Mouse (Mus musculus): ENCODE data around the gene Ankrd11. TPM values are rescaled to one million over a fixed set of nuclear protein-coding genes. Genes with fewer than 3 reads are reported as not detected.

The Ankrd11 gene
- polyA plus RNA-seq, 1 experiment from 2014 or later = 46.2 TPM

DNA sequence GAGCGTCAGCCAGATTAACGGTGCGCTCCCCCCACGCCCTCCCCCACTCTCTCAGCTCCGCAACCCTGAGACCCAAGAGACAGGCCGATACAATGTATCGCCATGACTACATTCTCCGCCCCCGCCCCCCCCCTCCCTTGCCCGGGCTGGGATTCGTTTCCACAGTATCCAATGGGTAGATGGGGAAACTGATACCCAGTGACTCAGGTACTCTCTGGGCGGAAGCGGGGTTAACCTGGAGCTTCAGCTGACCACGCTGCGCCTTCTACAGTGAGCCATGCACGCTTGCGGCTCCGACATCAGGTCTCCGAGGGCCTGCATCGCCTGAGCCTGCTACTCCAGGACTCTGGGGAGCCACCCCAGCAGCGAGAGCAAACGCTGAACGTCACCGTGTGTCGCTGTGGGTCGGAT lies 177.4 kb downstream of the Ankrd11 start:
- Histone ChIP-seq H3K4me3 (replicated peaks; ENCODE audit: low read depth, low read length) (peak overlapping the region; percentile 23), H3K9ac (replicated peaks; ENCODE audit: low read length) (no peak overlapping the region), H3K4me2 (ENCODE audit: low read length) (peak overlapping the region; percentile 46), H3K4me1 (ENCODE audit: control insufficient read depth, insufficient read depth, low read length) (no peaks in the 10 kb centered on the region), H3K36me3 (ENCODE audit: control insufficient read depth, insufficient read depth, low read length) (no peaks in the 10 kb centered on the region), H3K27me3 (ENCODE audit: control insufficient read depth, insufficient read depth, low read length) (no peaks in the 10 kb centered on the region), H3K27ac (replicated peaks; ENCODE audit: low read depth, low read length) (no peak overlapping the region), H3K9me3 (ENCODE audit: control insufficient read depth, low read length) (peaks cover 12% of the 10 kb centered on the region; the same call in 1 of the 2 replicates)
- peak; percentile 34 for DNase-seq
- ATAC-seq (ENCODE audit: low FRiP score, low TSS enrichment) = no peak
- 50% methylated on average over 26 of the region's 26 CpGs for WGBS

DNA sequence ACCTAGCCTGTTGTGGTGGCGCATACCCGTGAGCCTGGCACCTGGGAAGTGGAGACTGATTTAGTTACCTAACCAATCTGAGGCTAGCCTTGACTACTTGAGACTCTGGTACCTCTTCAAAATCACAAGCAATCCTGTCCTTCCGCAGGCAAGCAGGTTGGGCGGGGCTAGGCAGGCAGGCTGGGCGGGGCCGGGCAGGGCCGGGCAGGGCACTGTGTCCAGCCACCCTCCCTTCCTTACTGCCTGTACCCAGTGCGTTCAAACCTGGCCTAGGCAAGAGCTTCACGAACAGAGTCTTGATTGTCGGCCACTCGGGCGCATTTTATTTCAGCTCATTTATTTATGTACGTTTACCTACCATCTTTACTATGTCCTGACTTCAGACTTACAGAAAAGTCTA lies 182.2 kb downstream of the Ankrd11 start:
- no peak for ATAC-seq (ENCODE audit: low FRiP score, low TSS enrichment)
- 65% methylated on average over 13 of the region's 13 CpGs for WGBS
- DNase-seq = no peak
- Histone ChIP-seq H3K27me3 (ENCODE audit: control insufficient read depth, insufficient read depth, low read length) (no peaks in the 10 kb centered on the region), H3K9me3 (ENCODE audit: control insufficient read depth, low read length) (peaks cover 9% of the 10 kb centered on the region; the same call in 1 of the 2 replicates), H3K4me1 (ENCODE audit: control insufficient read depth, insufficient read depth, low read length) (no peaks in the 10 kb centered on the region), H3K4me3 (replicated peaks; ENCODE audit: low read depth, low read length) (no peak overlapping the region), H3K4me2 (ENCODE audit: low read length) (no peak overlapping the region), H3K27ac (replicated peaks; ENCODE audit: low read depth, low read length) (no peak overlapping the region), H3K9ac (replicated peaks; ENCODE audit: low read length) (no peak overlapping the region), H3K36me3 (ENCODE audit: control insufficient read depth, insufficient read depth, low read length) (no peaks in the 10 kb centered on the region)

DNA sequence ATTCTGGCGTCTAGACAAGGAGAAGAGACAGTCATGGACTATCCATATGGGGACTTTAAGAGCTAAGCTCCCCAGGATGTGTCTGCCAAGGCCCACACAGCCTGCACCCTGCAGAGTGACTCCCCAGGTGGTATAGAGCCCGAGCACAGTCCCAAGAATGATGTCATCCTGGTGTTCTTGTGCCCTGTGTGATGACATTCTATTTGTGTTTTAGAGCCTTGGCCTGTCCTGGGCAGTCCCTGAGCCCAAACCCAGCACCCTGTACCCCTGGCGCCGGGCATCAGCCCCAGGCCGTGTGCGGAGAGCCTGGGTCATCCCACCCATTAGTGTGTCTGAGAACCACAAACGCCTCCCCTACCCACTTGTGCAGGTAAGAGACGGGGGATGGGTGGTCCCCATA lies 185.8 kb downstream of the Ankrd11 start:
- DNase-seq = no peak
- Histone ChIP-seq H3K36me3 (ENCODE audit: control insufficient read depth, insufficient read depth, low read length) (no peaks in the 10 kb centered on the region), H3K27me3 (ENCODE audit: control insufficient read depth, insufficient read depth, low read length) (no peaks in the 10 kb centered on the region), H3K9me3 (ENCODE audit: control insufficient read depth, low read length) (no peaks in the 10 kb centered on the region), H3K4me3 (replicated peaks; ENCODE audit: low read depth, low read length) (no peak overlapping the region), H3K4me2 (ENCODE audit: low read length) (no peak overlapping the region), H3K4me1 (ENCODE audit: control insufficient read depth, insufficient read depth, low read length) (peaks cover 8% of the 10 kb centered on the region), H3K9ac (replicated peaks; ENCODE audit: low read length) (no peak overlapping the region), H3K27ac (replicated peaks; ENCODE audit: low read depth, low read length) (no peak overlapping the region)
- 83% methylated on average over 8 of the region's 8 CpGs for WGBS
- no peak for ATAC-seq (ENCODE audit: low FRiP score, low TSS enrichment)

DNA sequence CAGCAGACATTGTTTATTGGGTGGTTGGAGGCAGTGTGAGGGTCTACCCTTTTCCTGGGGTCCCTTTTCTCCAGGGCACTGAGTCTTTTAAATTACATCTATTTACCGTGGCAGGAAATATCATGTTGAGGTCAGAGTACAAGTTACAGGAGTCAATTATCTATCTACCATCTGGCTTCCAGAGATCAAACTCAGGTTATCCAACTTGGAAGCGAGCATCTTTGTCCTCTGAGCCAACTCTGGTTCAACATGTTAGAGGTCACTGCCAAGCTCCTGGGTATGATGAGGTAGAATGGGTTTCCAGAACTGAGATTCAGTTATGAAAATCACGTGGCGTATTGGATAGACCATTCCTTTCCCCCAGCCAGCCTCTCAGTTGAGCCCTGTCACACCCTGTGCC lies 187.0 kb downstream of the Ankrd11 start:
- Histone ChIP-seq H3K9me3 (ENCODE audit: control insufficient read depth, low read length) (no peaks in the 10 kb centered on the region), H3K9ac (replicated peaks; ENCODE audit: low read length) (no peak overlapping the region), H3K4me2 (ENCODE audit: low read length) (no peak overlapping the region), H3K36me3 (ENCODE audit: control insufficient read depth, insufficient read depth, low read length) (no peaks in the 10 kb centered on the region), H3K4me1 (ENCODE audit: control insufficient read depth, insufficient read depth, low read length) (peaks cover 8% of the 10 kb centered on the region), H3K27ac (replicated peaks; ENCODE audit: low read depth, low read length) (no peak overlapping the region), H3K27me3 (ENCODE audit: control insufficient read depth, insufficient read depth, low read length) (no peaks in the 10 kb centered on the region), H3K4me3 (replicated peaks; ENCODE audit: low read depth, low read length) (no peak overlapping the region)
- ATAC-seq (ENCODE audit: low FRiP score, low TSS enrichment) = no peak
- DNase-seq = no peak
- 92% methylated on average over 4 of the region's 4 CpGs for WGBS

DNA sequence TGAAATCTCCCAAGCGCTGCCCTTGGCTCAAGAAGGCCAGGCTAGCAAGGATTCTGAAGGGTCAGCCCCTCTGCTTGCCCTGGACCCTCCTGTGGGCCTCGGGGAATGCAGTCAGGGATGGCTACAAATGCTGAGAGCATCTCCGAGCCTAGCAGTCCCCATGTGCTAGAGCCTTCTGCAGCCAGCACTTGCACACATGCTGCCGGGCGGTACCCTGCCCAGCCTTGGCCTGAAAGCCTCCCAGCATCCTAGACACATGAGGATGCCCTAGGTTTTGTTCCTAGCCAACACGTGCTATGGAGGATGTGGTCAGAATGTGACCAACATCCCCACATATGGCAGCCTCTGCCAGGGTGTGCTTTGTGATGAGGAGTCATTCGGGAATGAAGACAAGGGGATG lies 187.7 kb downstream of the Ankrd11 start:
- ATAC-seq (ENCODE audit: low FRiP score, low TSS enrichment) (no peak), DNase-seq (no peak)
- peaks cover 8% of the 10 kb centered on the region for H3K4me1 ChIP-seq (ENCODE audit: control insufficient read depth, insufficient read depth, low read length)
- no peaks in the 10 kb centered on the region for H3K27me3 ChIP-seq (ENCODE audit: control insufficient read depth, insufficient read depth, low read length)
- no peak overlapping the region for H3K4me2 ChIP-seq (ENCODE audit: low read length)
- H3K9me3 ChIP-seq (ENCODE audit: control insufficient read depth, low read length) = no peaks in the 10 kb centered on the region
- H3K36me3 ChIP-seq (ENCODE audit: control insufficient read depth, insufficient read depth, low read length) = no peaks in the 10 kb centered on the region
- no peak overlapping the region for H3K27ac ChIP-seq (replicated peaks; ENCODE audit: low read depth, low read length)
- no peak overlapping the region for H3K9ac ChIP-seq (replicated peaks; ENCODE audit: low read length)
- WGBS = 79% methylated on average over 7 of the region's 7 CpGs
- no peak overlapping the region for H3K4me3 ChIP-seq (replicated peaks; ENCODE audit: low read depth, low read length)

DNA sequence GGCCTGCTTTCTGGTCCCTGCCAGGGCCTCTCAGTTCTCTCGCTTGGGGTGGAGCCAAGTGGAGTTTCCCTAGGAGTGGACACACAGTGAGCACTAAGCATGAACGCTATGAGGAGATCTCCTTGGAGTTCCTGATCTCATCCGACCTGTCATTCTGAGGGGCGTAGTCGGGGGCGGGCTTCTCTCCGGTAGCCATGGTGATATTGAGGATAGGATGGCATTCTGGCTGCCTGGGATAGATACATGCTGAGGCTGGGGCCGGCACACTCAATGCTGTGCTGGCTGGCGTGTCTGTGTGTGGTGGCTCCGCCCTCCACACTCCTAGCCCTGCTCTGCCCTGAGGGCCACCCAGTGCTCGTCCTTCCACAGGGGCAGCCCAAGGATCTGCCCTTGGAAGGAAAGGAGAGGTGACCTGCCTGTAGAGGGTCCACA lies 188.7 kb downstream of the Ankrd11 start:
- Histone ChIP-seq H3K4me1 (ENCODE audit: control insufficient read depth, insufficient read depth, low read length) (peaks cover 8% of the 10 kb centered on the region), H3K4me3 (replicated peaks; ENCODE audit: low read depth, low read length) (no peak overlapping the region), H3K27ac (replicated peaks; ENCODE audit: low read depth, low read length) (no peak overlapping the region), H3K9me3 (ENCODE audit: control insufficient read depth, low read length) (no peaks in the 10 kb centered on the region), H3K27me3 (ENCODE audit: control insufficient read depth, insufficient read depth, low read length) (no peaks in the 10 kb centered on the region), H3K36me3 (ENCODE audit: control insufficient read depth, insufficient read depth, low read length) (no peaks in the 10 kb centered on the region), H3K9ac (replicated peaks; ENCODE audit: low read length) (no peak overlapping the region), H3K4me2 (ENCODE audit: low read length) (no peak overlapping the region)
- WGBS = 3% methylated on average over 11 of the region's 11 CpGs
- peak; percentile 57 for DNase-seq
- peak; percentile 31; the same call in 1 of the 2 replicates for ATAC-seq (ENCODE audit: low FRiP score, low TSS enrichment)

DNA sequence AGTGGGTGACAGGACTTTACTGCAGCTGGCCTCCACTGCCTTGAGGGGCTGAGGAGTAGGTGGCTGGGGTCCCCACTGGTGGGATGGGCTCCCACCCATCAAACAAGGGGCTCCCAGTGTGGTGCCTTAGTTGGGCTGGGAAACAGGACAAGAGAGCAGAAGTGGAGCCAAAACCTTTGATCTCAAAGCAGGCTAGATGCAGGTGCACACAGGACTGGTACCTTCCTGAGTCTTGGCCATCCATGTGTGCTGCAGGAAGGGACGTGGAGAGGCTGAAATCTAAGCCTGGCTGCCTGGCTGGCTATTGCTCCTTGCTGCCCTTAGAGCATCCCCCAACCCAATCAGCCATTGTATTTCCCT lies 189.6 kb downstream of the Ankrd11 start:
- no peak for ATAC-seq (ENCODE audit: low FRiP score, low TSS enrichment)

DNA sequence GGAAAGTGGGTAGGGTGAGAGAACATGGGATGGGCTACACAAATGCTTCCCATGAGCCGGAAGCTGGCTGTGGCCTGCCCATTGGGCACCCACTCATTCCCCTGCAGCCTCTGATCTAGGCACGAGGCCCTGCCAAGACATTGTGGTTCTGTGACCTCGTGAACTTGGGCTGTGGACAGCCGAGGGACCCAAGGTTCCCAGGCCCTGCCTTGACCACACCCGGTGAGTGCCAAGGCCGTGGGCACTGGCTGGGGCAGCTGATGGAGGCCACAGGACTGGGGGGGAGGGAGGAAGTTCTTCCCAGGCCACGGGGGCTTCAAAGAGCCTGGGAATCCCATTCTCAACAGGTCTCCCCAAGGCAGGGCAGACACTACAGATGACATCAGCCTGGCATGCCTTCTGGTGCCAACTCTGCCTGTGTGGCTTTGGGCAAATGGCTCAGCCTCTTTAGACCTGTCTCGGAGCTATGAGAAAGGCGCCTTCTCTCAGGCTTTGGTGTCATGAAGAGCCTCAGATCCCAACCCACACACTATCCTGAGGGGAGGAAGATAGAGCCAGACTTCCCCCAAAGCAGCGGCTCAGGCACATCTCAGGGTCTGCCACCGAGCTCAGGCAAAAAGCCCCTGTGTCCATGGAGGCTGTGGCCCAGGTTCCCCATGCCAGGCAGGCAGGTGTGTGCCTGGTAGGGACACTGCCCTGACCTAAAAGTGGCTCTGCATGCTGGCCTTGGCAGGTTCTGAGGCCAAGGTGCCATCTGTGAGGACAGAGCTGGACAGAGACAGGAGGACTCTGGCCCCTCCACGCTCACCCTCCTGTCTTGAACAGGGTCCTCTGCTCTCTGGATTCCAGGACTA lies 190.2 kb downstream of the Ankrd11 start:
- H3K36me3 ChIP-seq (ENCODE audit: control insufficient read depth, insufficient read depth, low read length) = no peaks in the 10 kb centered on the region
- H3K9ac ChIP-seq (replicated peaks; ENCODE audit: low read length) = no peak overlapping the region
- H3K4me3 ChIP-seq (replicated peaks; ENCODE audit: low read depth, low read length) = no peak overlapping the region
- 81% methylated on average over 12 of the region's 12 CpGs for WGBS
- no peaks in the 10 kb centered on the region for H3K27me3 ChIP-seq (ENCODE audit: control insufficient read depth, insufficient read depth, low read length)
- H3K4me2 ChIP-seq (ENCODE audit: low read length) = no peak overlapping the region
- H3K27ac ChIP-seq (replicated peaks; ENCODE audit: low read depth, low read length) = no peak overlapping the region
- no peaks in the 10 kb centered on the region for H3K9me3 ChIP-seq (ENCODE audit: control insufficient read depth, low read length)
- DNase-seq = no peak
- no peak for ATAC-seq (ENCODE audit: low FRiP score, low TSS enrichment)
- peaks cover 8% of the 10 kb centered on the region for H3K4me1 ChIP-seq (ENCODE audit: control insufficient read depth, insufficient read depth, low read length)

More for the DNA sequence above, 189.6 kb downstream of the Ankrd11 start:
- H3K9me3 ChIP-seq (ENCODE audit: control insufficient read depth, low read length) = no peaks in the 10 kb centered on the region
- H3K36me3 ChIP-seq (ENCODE audit: control insufficient read depth, insufficient read depth, low read length) = no peaks in the 10 kb centered on the region
- no peak overlapping the region for H3K4me2 ChIP-seq (ENCODE audit: low read length)
- H3K27ac ChIP-seq (replicated peaks; ENCODE audit: low read depth, low read length) = no peak overlapping the region
- H3K4me1 ChIP-seq (ENCODE audit: control insufficient read depth, insufficient read depth, low read length) = peaks cover 8% of the 10 kb centered on the region
- H3K4me3 ChIP-seq (replicated peaks; ENCODE audit: low read depth, low read length) = no peak overlapping the region
- WGBS = 69% methylated on average over 1 of the region's 1 CpGs
- H3K27me3 ChIP-seq (ENCODE audit: control insufficient read depth, insufficient read depth, low read length) = no peaks in the 10 kb centered on the region
- DNase-seq = no peak
- no peak overlapping the region for H3K9ac ChIP-seq (replicated peaks; ENCODE audit: low read length)

DNA sequence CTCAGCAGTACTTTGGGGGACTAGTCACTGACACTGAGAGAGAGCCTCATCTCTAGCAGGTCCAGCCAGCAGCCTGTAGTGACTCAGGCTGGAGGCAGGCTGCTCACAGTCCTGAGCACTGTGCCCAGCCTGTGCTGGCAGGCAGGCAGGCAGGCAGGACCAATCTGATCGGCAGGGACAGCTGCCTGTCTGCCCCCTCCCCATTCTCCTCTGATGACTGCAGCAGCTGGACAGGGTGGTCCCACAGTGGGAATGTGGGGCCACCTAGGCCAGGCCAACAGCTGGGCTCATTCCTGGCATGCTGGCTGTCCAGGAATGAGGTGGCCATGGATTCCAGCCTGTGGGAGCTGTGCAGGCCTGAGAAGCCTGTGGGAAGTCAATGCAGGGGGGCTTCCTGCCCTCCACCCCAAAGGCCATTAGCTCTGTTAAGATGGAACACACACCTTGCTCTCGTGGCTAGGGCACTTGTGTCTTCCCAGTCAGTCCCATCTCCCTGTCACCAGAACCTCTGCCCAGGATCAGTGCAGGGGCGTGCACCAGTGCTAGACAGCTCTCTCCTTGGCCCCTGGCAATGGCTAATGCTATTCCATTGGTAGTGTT lies 191.3 kb downstream of the Ankrd11 start:
- WGBS = 73% methylated on average over 3 of the region's 3 CpGs
- no peak for ATAC-seq (ENCODE audit: low FRiP score, low TSS enrichment)

More for the DNA sequence above, 191.3 kb downstream of the Ankrd11 start:
- Histone ChIP-seq H3K9me3 (ENCODE audit: control insufficient read depth, low read length) (no peaks in the 10 kb centered on the region), H3K4me2 (ENCODE audit: low read length) (no peak overlapping the region), H3K9ac (replicated peaks; ENCODE audit: low read length) (no peak overlapping the region), H3K36me3 (ENCODE audit: control insufficient read depth, insufficient read depth, low read length) (no peaks in the 10 kb centered on the region), H3K4me1 (ENCODE audit: control insufficient read depth, insufficient read depth, low read length) (peaks cover 8% of the 10 kb centered on the region), H3K27me3 (ENCODE audit: control insufficient read depth, insufficient read depth, low read length) (no peaks in the 10 kb centered on the region), H3K4me3 (replicated peaks; ENCODE audit: low read depth, low read length) (no peak overlapping the region), H3K27ac (replicated peaks; ENCODE audit: low read depth, low read length) (no peak overlapping the region)
- no peak for DNase-seq
